Mouse (Mus musculus) cerebellum, adult (tissue): ENCODE measurements around the gene Phtf1.

ENCODE experiments used
- ATAC-seq: cut with Nextera tagmentation; 2 replicates; pipeline ENCODE4 v1.9.2; 2017; ENCODE audit warnings: mild to moderate bottlenecking, moderate library complexity, mixed read lengths; ENCODE audit not compliant: insufficient number of reproducible peaks, low FRiP score, low TSS enrichment

Phtf1 gene

DNA sequence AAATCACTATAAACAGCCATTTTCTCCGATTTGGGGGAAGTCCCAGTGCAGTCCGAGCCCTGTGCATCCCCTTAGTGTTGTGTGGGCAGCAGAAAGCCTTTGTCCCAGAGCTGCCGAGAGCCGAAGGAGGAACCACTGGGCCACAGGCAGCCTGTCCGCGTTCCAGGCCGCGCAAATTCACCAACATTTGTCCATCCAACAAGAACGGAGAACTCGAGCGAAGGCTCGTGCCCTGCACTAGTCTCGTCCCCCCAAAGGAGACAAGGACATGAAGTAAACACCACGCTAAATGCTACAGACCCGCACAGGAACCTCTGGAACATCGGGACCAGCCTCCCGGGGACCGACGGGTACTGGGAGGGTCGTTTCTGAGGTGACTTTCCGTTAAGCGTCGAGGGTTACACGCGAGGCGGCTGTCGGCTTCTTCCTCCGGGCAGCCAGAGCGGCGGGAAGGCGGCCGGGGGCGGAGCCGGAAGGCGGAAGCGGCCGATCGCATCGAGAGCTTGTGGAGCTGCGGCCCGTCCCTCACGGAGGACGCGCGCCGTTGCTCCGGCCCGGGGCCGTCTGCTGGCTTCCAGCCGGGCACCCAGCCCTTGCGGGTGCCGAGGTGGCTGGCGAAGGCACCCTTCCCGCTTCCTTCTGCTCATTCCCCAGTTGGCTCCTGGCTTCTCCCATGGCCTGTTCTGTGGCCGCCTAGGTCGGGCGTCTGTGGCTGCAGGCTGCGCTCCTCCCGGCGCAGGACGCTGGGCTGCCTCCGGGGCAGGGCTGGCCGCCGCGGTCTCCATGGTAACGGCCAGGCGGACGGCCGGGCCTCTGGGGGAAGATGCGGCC, at the start of gene Phtf1:
Phtf1 (plus strand) TSS at position 250 of the 831 bp plus-strand sequence.
- ATAC-seq, result peak; percentile 96

- no peak for ATAC-seq
These were observed 47.8 kb upstream of the Phtf1 start for GRCm38 (mm10) chr3:103920094-103920493.

DNA sequence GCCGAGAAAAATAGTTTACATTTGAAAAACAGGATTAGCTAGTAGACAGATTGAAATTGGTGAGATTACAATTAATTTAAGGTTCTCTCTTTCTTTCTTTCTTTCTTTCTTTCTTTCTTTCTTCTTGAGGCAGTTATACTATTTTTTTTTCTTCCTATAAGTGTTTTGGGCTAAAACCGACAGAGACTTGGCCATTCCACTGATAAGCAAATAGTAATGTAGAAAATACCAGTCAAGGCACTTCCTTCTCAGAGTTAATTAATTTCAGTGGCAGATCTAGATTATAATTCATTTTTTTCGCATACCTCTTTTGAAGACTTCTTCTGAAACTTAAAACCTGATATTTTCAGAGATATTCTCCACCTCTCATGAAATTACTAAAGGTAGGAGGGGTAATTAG, 42.6 kb upstream of the Phtf1 start:
- ATAC-seq, result no peak

GRCm38 (mm10) chr3:103927511-103927910, 40.4 kb upstream of the Phtf1 start:
- peak; percentile 52; the same call in 1 of the 2 replicates for ATAC-seq

DNA sequence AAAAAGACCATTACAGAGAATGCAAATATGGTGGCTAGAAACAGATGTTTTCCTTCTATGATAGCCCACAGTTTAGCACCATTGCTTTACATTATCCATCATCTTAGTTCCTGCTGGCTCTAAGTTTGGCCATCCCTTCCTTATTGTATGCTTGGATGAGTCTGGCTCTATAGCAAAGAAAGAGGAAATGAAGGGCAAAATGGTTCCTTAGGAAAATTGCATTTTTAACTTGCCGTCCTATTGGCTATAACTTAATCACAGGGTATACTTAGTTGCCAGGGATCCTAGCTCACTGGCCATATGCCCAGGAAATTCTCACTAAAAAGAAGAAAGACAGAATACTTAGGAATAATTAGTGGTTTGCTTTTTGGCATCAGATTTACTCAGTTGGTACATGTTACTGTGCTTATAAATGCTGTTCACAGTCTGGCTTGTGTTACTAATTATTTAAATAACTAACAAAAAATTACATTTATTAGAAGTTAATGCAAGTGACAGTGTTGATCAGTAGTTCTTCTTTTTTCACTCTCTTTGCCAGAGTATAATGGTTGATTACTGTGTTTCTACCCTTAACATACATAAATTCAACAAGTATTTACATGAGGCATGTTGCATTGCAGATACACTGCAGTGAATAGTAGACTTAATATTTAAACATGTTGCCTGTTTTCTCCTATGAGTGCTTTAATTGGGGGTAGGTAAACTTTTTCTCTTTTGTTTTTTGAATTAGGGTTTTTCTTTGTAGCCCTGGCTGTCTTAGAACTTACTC, 22.9 kb upstream of the Phtf1 start:
- ATAC-seq, result no peak

DNA sequence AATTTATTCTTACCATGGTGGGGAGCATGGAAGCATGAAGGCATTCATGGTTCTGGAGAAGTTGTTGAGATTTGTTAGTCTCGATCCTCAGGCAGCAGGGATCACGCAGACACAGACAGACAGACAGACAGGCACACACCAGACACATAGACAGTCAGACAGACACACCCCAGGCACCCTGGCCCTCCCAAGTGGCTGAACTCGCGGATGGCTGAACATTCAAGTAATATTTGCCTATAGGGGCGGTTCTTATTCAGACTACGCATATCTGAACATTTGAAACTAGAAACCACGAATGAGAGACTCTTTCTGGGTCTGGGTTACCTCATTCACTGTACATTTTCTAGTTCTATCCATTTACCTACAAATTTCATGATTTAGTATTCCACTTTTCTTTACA, 19.2 kb upstream of the Phtf1 start:
- no peak for ATAC-seq

DNA sequence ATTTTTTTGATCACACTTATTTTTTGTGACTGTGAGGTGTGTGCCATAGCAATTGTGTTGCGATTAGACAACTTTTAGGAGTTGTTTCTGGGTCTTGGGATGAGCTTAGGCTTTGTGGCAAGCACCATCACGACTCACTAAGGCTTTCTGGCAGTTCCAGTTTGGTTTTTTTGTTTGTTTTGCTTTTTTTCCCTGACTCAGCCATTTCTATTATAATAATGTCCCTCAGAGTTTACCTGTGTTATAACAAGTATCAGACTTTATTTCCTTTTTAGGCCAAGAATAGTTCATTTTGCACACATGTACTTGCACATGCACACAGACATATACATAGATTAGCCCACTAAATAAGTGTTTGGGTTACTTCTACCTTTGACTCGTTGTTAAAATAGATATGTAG, 7.3 kb upstream of the Phtf1 start:
- no peak for ATAC-seq

GRCm38 (mm10) chr3:103967231-103967630, 679 bp upstream of the Phtf1 start:
- no peak for ATAC-seq

DNA sequence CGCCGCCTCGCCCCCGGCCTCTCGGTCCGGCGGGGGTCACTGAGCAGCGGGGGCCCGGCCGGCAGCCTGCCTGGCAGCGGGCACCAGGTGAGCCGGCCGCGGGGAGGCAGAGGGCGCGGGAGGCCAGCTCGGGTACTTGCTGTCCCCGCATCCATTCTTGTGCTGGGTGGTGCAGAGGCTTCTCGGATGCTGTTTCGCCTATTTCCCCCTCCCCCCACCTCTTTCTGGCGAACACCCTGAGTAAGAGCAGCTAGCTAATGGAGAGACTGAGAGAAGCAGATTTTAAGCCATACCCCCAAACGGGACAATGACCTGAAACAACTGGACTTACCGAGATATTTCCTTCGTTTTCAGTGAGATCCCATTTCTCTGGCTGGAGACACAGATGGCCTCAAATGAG, 791 bp downstream of the Phtf1 start:
- peak; percentile 58; the same call in 1 of the 2 replicates for ATAC-seq

DNA sequence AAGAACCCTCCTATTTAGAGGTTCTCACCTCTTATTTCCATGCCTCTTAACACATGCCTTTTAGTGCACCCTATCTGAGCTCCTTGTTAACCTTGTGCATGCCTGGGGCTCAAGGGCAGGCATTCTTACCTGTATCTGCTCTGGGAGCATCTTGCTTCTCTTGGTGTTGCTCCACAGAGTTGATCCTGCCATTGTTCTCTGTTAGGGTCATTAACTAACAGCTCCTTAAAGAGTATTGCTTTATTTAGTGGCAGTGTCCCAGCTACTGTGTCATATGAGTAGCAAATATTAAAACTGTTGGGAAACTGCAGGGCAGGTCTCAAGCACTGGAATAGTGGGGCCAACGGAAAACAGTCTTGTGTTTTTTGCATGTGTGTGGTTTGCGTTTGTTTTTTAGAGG, 3.2 kb downstream of the Phtf1 start:
- ATAC-seq, result no peak

DNA sequence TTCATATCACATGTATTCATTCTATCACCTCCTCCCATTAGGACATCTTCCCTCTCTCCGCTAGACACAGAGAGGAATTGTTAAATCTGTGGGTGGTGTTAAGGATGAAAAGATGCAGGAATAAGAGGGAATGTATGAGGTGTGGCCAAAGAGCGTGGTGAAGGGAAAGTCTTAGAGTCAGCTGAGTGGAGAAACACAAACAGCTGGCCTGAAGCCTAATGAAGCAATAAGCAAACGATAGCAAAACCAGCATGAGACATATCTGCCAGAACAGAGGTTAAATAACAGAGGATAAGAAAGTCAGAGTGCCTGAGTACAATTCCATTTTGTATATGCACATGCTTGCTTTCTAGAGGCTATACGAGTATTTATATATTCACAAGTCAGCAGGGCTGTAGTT, 16.6 kb downstream of the Phtf1 start:
- no peak for ATAC-seq

GRCm38 (mm10) chr3:103985194-103985593, 17.3 kb downstream of the Phtf1 start:
- ATAC-seq, result no peak

DNA sequence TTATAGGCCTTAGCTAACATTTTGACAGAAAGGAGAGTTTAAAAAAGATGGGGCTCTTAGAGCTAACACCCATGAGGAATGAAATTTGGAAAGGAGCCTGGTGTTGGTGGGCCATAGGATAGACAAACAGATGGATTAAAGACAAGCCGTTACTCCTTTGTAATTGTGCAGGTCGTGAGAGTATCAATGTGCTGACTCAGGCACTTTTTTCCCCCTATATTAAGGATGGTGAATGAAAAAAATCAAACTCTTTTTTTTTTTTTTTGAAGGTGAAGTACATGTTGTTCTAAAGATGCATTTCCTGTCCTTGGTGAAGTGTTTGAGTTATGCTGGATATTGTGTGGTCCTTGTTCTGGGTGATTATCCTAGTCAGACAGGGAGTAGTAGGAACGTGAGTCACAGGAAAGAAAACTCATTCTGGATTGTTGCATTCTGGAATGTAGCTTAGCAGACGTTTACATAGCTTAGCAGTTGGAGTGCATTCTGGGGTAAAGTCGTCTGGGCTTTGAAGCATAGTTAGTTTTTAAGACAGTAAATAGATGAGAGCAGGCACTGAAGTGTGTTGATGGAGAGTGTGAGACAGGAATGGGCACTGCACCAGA, 20.0 kb downstream of the Phtf1 start:
- no peak for ATAC-seq

DNA sequence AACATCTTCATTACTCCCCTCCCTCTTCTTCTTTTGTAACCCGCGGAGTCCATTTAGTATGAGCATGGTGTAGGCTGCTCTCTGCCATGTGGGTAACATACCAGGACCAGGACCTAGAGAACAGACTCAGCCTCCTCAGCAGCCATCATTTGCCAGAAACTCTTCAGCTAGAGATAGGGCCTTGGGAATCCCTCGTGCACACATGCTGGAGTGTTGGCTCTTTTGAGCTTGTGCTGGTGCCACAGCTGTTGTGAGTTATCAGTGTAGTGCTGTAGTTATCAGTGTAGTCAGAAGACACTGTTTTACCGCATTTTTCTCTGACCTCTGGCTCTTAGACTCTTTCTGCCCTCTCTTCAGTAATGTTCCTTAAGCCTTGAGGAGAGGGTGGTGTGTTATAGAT, 21.4 kb downstream of the Phtf1 start:
- ATAC-seq, result no peak

DNA sequence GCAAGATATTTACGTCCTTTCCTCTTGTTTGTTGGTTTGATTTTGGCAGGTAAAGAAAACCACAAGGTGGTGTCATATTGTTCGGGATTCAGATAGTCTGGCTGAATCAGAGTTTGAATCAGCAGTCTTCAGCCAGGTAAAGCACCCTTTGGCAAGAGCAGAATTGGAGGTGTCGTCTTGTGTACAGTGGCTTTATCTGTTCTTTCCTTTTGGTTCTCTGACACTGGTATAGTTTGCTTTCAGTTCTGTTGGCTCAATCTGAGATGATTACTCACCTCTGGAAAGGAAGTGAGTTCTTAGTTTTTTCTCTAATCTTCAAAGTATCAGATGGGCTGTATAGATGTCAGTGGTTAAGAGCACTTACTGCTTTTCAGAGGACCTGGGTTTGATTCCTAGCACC, 23.4 kb downstream of the Phtf1 start:
- no peak for ATAC-seq

- ATAC-seq, result no peak
These were observed 30.8 kb downstream of the Phtf1 start for GRCm38 (mm10) chr3:103998724-103999123.

GRCm38 (mm10) chr3:104006896-104007466, 39.1 kb downstream of the Phtf1 start:
- ATAC-seq, result peak; percentile 49; the same call in 1 of the 2 replicates

DNA sequence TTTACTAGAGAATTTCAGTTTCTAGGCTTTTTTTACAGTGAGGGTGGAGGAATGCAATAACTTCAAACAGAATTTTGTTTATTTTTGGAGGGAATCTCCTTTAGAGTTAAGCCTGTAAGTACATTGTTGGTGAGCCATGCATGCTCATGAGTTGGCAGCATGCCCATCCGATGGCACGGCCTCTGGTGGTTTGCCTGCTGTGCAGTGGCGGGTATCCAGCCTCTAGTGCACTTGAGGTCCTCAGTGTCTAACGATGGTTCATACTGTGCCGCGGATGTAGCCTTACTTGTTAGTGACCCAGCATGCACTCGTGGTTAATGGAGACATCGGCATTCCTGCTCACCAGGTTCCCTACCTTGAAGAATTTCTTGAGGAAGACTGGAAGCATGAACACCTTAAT, 39.6 kb downstream of the Phtf1 start:
- no peak for ATAC-seq

- ATAC-seq, result no peak
These were observed 42.2 kb downstream of the Phtf1 start for GRCm38 (mm10) chr3:104009924-104010662.

DNA sequence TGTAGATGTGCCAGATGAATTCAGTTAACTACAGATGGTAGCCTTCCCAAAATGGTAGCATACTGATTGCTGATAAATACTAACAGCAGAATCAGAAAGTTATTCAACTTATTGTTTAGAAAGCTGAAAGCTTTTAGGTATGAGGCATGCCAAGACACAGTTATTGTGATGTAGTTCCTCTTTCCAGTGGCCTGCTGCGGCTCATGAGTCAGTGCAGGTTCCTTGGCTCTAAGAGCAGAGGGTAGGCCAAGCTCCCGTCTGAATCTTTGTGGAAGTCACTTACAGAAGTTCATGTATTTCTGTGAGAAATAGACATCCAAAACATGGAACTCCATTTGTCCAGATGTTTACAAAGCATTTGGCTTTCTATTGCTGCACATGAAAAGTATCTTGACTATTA, 44.1 kb downstream of the Phtf1 start:
- no peak for ATAC-seq
